Mouse (Mus musculus) forebrain, embryonic 15.5 days (tissue): ENCODE measurements around the gene Taf8. TPM values are rescaled to one million over a fixed set of nuclear protein-coding genes. Genes with fewer than 3 reads are reported as not detected.
A peak's percentile ranks its signal among the peaks of the same experiment; 100 is the strongest.
"Not testable (repeated sequence)": the region's sequence is repeated elsewhere in the genome, so short reads cannot be mapped to it uniquely, and the experiment has no call there.

ENCODE experiments used
- ATAC-seq: fragments of 200-750 bp; cut with Nextera tagmentation; replicated peaks from 2 replicates; pipeline ENCODE4 v1.8.0; 2017; ENCODE audit warnings: mild to moderate bottlenecking, moderate TSS enrichment, moderate library complexity
- H3K27ac ChIP-seq: fragments of 300-500 bp; sonication (generic); replicated peaks from 2 replicates; pipeline ENCODE4 v1.5.1; 2015; ENCODE audit warnings: mild to moderate bottlenecking, inconsistent platforms
- H3K27me3 ChIP-seq: fragments of 300-500 bp; sonication (generic); 2 replicates; pipeline ENCODE4 v1.6.1; 2015; ENCODE audit warnings: inconsistent platforms
- H3K36me3 ChIP-seq: fragments of 300-500 bp; sonication (generic); 2 replicates; pipeline ENCODE4 v1.6.1; 2015; ENCODE audit warnings: mild to moderate bottlenecking, inconsistent platforms
- H3K4me1 ChIP-seq: fragments of 300-500 bp; sonication (generic); 2 replicates; pipeline ENCODE4 v1.6.1; 2015; ENCODE audit warnings: inconsistent platforms
- H3K4me2 ChIP-seq: fragments of 300-500 bp; sonication (generic); replicated peaks from 2 replicates; pipeline ENCODE4 v1.6.1; 2015; ENCODE audit warnings: mild to moderate bottlenecking, inconsistent platforms
- H3K4me3 ChIP-seq: fragments of 300-500 bp; sonication (generic); 2 replicates; pipeline ENCODE4 v1.5.1; 2015; ENCODE audit warnings: mild to moderate bottlenecking, inconsistent platforms
- H3K9ac ChIP-seq: fragments of 300-500 bp; sonication (generic); replicated peaks from 2 replicates; pipeline ENCODE4 v1.6.1; 2015; ENCODE audit warnings: mild to moderate bottlenecking, inconsistent platforms
- H3K9me3 ChIP-seq: fragments of 300-500 bp; sonication (generic); 2 replicates; pipeline ENCODE4 v1.6.1; 2016; ENCODE audit warnings: inconsistent platforms
- WGBS: fragments of 180-500 bp; shearing (Covaris S2); methylation state at CpG from one replicate; pipeline ENCODE4 v1.1.7; 2015; ENCODE audit warnings: mixed read lengths; 5-methylcytosine and 5-hydroxymethylcytosine counted together
- polyA plus RNA-seq: library from polyadenylated mRNA; unstranded; fragments of >200 nt; fragmentation: Nextera tagmentation; extraction: Ambion mirVana; gene quantifications from 2 replicates; pipeline ENCODE4 v1.2.1, GENCODE M21; 2015

Taf8 gene
- polyA plus RNA-seq, 1 experiment from 2014 or later = 25.2 TPM

DNA sequence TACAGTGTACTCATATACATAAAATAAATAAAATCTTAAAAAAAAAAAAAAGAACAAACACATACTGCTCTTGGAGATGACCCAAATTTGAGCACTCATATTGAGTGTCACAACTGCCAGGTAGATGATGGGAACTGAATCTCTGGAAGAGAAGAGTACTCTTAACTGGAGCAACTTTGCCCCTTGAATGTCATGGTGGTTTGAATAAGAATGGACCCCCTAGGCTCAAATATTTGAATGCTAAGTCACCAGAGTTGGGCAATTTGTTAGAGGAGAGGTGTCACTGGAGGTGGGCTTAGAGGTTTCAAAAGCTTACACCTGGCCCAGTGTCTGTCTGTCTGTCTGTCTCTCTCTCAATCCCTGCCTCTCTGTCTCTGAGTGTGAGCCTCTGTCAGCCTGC, 1.6 kb upstream of the Taf8 start:
- H3K9me3 ChIP-seq = no peaks in the 10 kb centered on the region
- no peaks in the 10 kb centered on the region; the same call in 1 of the 2 replicates for H3K27me3 ChIP-seq
- H3K27ac ChIP-seq = no peak overlapping the region
- peaks cover 16% of the 10 kb centered on the region for H3K4me1 ChIP-seq
- H3K4me2 ChIP-seq = no peak overlapping the region
- no peak overlapping the region for H3K9ac ChIP-seq
- no peak for ATAC-seq
- peaks cover 8% of the 10 kb centered on the region for H3K36me3 ChIP-seq
- no peak overlapping the region for H3K4me3 ChIP-seq

DNA sequence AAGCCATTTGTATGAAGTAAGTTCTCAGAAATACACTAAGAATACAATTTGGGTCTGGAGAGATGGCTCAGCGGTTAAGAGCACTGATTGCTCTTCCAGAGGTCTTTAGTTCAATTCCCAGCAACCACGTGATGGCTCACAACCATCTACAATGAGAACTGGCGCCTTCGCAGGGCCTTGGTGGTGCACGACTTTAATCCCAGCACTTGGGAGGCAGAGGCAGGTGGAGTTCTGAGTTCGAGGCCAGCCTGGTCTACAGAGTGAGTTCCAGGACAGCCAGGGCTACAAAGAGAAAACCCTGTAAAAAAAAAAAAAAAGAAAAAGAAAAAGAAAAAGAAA, 584 bp upstream of the Taf8 start:
- not testable (repeated sequence) for ATAC-seq, H3K27ac ChIP-seq, H3K4me3 ChIP-seq, H3K4me2 ChIP-seq, H3K27me3 ChIP-seq, H3K9me3 ChIP-seq, H3K9ac ChIP-seq
- peaks cover 12% of the 10 kb centered on the region for H3K4me1 ChIP-seq
- peaks cover 14% of the 10 kb centered on the region for H3K36me3 ChIP-seq
- WGBS = 77% methylated on average over 6 of the region's 6 CpGs

DNA sequence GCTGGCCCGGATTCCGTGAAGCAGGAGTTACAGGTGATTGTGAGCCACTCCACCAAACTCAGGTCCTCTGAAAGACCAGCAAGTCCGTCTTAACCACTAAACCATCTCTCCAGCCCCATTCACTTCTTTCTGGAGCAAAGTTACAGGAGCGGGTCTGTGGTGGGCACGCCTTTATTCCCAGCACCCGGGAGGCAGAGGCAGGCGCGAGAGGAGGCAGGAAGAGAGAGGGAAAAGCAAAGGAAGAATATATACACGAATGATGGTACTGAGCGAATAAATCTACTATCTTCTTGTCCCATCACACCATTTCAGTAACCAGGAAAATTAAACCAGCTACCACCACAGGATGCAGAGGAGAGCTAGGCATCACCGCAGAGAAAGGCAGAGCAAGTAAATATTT, 561 bp downstream of the Taf8 start:
- WGBS = 7% methylated on average over 11 of the region's 11 CpGs
- peak; percentile 5; the same call in 1 of the 2 replicates for ATAC-seq
- Histone ChIP-seq H3K9me3 (no peaks in the 10 kb centered on the region), H3K36me3 (peaks cover 21% of the 10 kb centered on the region), H3K27me3 (no peaks in the 10 kb centered on the region; the same call in 1 of the 2 replicates), H3K27ac (no peak overlapping the region), H3K4me2 (peak overlapping the region; percentile 67), H3K4me3 (peak overlapping the region; percentile 66), H3K9ac (peak overlapping the region; percentile 39), H3K4me1 (peaks cover 12% of the 10 kb centered on the region)

DNA sequence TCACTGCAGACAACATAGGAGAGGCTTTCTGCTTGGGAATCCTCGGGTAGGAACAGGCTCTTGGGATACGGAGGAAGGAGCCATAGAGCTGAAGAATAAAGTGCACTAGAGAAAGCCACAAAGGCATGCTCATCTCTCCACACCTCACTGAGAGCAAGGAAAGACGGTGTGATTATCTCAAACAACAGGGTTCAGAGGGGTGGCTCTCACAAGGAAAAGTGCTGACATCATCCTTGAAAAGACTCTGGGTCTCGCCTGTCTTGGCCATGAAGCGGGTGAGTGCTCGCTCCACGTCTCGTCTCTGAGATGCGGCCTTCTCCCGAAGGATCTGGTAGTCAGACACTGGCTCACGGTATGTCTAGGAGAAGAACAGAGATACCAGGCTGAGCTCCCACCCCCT, 8.0 kb downstream of the Taf8 start:
- no peaks in the 10 kb centered on the region for H3K27me3 ChIP-seq
- no peak overlapping the region for H3K4me2 ChIP-seq
- H3K4me1 ChIP-seq = no peaks in the 10 kb centered on the region
- WGBS = 93% methylated on average over 11 of the region's 11 CpGs
- H3K4me3 ChIP-seq = no peak overlapping the region
- H3K36me3 ChIP-seq = peaks cover 75% of the 10 kb centered on the region
- no peak overlapping the region for H3K27ac ChIP-seq
- no peak for ATAC-seq
- H3K9ac ChIP-seq = no peak overlapping the region
- H3K9me3 ChIP-seq = no peaks in the 10 kb centered on the region

DNA sequence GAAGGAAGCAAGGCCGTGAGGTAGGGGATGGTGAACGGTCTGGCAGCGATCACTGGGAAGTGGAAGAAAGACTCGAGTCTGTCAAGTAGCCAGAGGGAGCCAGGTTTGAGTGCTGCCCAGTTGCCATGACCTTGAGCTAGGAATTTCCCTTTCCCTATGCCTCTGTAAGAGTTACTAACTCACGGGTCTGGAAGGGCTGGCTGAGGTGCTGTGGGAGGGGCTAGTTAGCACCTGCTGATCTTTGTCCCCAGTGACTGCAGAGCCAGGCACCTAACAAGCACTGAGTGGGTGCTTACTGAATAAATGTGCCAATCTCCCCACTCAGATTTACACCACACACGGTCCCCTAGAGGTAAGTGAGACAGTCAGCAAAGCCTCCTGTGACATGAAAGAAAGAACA, 8.4 kb downstream of the Taf8 start:
- H3K4me1 ChIP-seq = no peaks in the 10 kb centered on the region
- H3K27ac ChIP-seq = no peak overlapping the region
- H3K4me2 ChIP-seq = no peak overlapping the region
- no peak overlapping the region for H3K4me3 ChIP-seq
- H3K9ac ChIP-seq = no peak overlapping the region
- no peaks in the 10 kb centered on the region for H3K9me3 ChIP-seq
- WGBS = 88% methylated on average over 6 of the region's 6 CpGs
- H3K36me3 ChIP-seq = peaks cover 74% of the 10 kb centered on the region
- ATAC-seq = no peak
- no peaks in the 10 kb centered on the region for H3K27me3 ChIP-seq

DNA sequence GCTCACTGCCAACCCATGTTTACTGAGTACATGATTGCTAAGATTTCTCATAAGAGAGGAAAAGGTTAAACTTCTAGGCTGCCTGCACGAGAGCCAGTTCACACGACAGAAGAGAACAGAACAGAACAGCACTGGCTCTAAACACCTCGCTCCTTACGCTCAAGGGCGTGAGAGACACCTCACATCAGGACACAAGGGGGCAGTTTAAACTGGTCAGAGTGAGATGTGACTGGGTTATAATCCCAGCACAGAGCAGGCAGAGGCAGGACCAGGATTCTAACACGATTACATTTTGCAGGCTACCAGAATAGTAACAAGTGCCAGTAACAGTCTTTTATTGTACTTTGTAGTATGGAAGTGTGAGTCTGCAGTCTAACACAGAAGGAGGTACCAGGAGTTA, 9.4 kb downstream of the Taf8 start:
- 84% methylated on average over 6 of the region's 6 CpGs for WGBS
- H3K27me3 ChIP-seq = no peaks in the 10 kb centered on the region
- H3K9me3 ChIP-seq = no peaks in the 10 kb centered on the region
- no peak for ATAC-seq
- no peak overlapping the region for H3K4me2 ChIP-seq
- H3K27ac ChIP-seq = no peak overlapping the region
- H3K9ac ChIP-seq = no peak overlapping the region
- no peaks in the 10 kb centered on the region for H3K4me1 ChIP-seq
- no peak overlapping the region for H3K4me3 ChIP-seq
- peaks cover 72% of the 10 kb centered on the region for H3K36me3 ChIP-seq

DNA sequence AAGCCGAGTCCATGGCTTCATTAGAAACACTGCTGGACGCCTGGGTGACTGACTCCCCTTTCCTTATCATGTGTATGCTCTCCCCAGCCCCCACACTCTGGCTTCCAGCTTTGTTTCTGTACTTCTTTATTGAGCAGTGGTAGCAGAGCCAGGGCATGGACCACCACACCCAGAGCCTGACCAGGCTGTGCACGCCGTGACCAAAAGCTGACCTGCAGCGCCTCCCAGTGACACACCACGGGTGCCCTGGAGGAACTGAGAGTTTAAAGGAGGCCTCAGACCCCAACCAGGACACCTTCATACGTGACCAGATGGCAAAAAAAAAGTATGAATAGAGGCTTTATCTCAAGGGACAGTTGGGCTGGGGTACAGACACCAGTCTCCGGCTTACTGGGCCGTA, 11.3 kb downstream of the Taf8 start:
- H3K4me2 ChIP-seq = no peak overlapping the region
- no peaks in the 10 kb centered on the region for H3K4me1 ChIP-seq
- H3K27me3 ChIP-seq = no peaks in the 10 kb centered on the region
- H3K36me3 ChIP-seq = peaks cover 60% of the 10 kb centered on the region
- ATAC-seq = no peak
- H3K27ac ChIP-seq = no peak overlapping the region
- 87% methylated on average over 9 of the region's 9 CpGs for WGBS
- H3K4me3 ChIP-seq = no peak overlapping the region
- no peaks in the 10 kb centered on the region for H3K9me3 ChIP-seq
- H3K9ac ChIP-seq = no peak overlapping the region

DNA sequence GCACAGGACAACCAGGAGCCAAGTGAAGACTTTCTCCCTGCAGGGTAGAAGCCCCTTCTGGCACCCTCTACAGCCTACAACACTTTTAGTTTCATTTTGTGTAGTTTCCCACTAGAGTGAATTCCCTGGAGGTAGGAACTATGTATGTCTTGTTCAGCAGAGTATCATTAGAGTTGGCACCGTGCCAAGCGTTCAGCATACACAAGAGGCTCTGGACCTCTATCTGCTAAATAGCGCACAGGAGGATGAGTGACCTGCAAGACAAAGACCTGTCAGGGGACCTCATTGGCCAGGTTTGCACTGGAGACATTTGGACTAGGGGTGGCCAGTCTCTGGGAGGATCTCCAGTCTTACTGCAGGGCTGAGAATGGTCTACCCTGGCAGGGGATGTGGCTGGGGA, 16.3 kb downstream of the Taf8 start:
- Histone ChIP-seq H3K27me3 (no peaks in the 10 kb centered on the region), H3K4me3 (no peak overlapping the region), H3K9me3 (no peaks in the 10 kb centered on the region), H3K27ac (no peak overlapping the region), H3K36me3 (peaks cover 21% of the 10 kb centered on the region; the same call in 1 of the 2 replicates), H3K4me1 (no peaks in the 10 kb centered on the region), H3K4me2 (no peak overlapping the region), H3K9ac (no peak overlapping the region)
- no peak for ATAC-seq
- WGBS = 69% methylated on average over 3 of the region's 3 CpGs

DNA sequence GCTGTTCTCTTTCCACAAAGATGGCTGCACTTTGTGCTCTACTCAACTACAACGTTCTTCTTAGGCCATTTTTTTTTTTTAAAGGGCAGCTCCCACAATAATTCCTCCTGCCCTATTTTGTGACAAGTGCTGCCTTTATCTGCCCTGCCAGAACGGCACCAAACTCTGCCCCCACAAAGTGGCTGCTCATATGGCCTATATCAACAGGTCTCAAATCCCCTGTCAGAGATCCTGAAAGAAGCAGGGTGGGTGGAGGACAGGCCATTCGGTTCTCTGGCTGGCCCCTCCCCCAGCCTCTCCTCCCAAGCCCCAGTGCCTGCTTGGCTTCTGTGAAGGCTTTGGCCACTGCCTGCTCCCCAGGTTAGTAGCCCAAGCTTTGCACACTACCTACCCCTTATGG, 17.1 kb downstream of the Taf8 start:
- no peak overlapping the region for H3K27ac ChIP-seq
- no peaks in the 10 kb centered on the region for H3K9me3 ChIP-seq
- no peak overlapping the region for H3K4me3 ChIP-seq
- H3K4me2 ChIP-seq = no peak overlapping the region
- no peaks in the 10 kb centered on the region for H3K27me3 ChIP-seq
- H3K9ac ChIP-seq = no peak overlapping the region
- WGBS = 4% methylated on average over 3 of the region's 3 CpGs
- ATAC-seq = no peak
- peaks cover 15% of the 10 kb centered on the region; the same call in 1 of the 2 replicates for H3K36me3 ChIP-seq
- H3K4me1 ChIP-seq = no peaks in the 10 kb centered on the region

DNA sequence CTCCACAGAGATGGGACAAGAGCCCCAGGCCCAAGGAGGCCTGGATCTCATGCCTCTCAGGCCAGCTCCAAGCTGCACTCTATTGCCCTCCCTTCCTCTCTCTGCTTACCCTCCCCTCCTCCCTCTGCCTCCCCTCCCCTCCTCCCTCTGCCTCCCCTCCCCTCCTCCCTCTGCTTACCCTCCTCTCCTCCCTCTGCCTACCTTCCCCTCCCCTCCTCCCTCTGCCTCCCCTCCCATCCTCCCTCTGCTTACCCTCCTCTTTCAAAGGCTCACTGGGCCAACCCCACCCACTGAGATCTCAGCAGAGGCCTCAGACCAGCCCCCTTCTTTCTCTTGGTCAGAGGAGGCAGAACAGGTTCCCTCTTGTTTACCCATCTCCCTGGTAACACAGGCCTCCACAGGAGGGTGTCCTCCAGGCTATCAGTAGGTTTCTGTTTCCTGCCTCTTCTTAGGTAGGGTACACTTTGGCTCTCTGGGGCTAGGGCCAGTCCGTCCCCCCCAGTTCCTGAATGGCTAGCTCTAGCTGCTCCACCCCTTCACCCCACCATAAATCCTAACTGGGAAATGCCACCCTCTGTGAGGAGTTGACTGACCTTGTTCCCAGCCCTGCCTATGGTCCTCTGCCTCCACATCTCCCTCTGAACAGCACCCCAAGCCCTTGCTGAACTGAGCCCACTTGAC, 17.7 kb downstream of the Taf8 start:
- Histone ChIP-seq H3K9me3 (no peaks in the 10 kb centered on the region), H3K36me3 (peaks cover 10% of the 10 kb centered on the region; the same call in 1 of the 2 replicates), H3K27ac (no peak overlapping the region), H3K4me3 (no peak overlapping the region), H3K9ac (no peak overlapping the region), H3K27me3 (no peaks in the 10 kb centered on the region), H3K4me1 (no peaks in the 10 kb centered on the region), H3K4me2 (no peak overlapping the region)
- ATAC-seq = 0 out of 2 replicates have a peak, but pooled peaks have one; percentile 29
- WGBS = 11% methylated on average over 1 of the region's 1 CpGs

DNA sequence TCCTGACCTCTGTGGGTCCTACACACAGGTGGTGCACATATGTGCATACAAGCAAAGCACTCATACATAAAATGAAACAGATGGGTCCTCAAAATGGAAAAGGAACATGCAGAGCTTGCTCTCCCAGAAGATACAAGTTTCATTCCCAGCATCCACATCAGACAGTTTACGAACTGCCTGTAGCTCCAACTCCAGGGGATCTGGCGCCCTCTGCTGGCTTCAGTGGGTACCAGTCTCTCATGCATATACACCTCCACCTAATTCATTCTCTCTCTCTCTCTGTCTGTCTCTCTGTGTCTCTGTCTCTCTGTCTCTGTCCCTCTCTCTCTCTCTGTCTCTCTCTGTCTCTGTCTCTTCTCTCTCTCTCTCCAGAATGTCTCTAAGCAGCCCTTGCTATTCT, 19.7 kb downstream of the Taf8 start:
- no peaks in the 10 kb centered on the region for H3K4me1 ChIP-seq
- H3K27me3 ChIP-seq = no peaks in the 10 kb centered on the region
- H3K4me2 ChIP-seq = no peak overlapping the region
- H3K36me3 ChIP-seq = no peaks in the 10 kb centered on the region
- no peak for ATAC-seq
- no peak overlapping the region for H3K27ac ChIP-seq
- H3K9me3 ChIP-seq = no peaks in the 10 kb centered on the region
- 35% methylated on average over 2 of the region's 2 CpGs for WGBS
- H3K9ac ChIP-seq = no peak overlapping the region
- no peak overlapping the region for H3K4me3 ChIP-seq

DNA sequence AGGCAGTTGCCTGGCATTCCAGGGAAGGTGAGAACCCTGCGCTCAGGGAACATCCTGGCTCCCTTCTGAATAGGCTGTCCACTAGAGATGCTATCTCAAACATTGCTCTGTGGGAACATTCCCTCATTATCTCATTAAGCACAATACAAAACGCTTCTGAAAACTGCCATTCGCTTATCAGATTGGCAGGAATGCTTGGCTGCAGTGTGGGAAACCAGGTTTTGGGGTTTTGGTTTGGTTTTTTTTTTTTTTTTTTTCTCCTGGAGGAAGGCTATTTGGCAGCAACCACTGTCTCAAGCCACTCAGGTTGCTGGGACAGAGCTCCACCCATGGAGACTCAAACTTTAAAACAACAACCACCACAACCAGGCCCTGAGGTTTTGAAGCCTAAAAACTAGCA, 22.2 kb downstream of the Taf8 start:
- Histone ChIP-seq H3K27ac (no peak overlapping the region), H3K9ac (no peak overlapping the region), H3K27me3 (no peaks in the 10 kb centered on the region), H3K4me1 (no peaks in the 10 kb centered on the region), H3K9me3 (no peaks in the 10 kb centered on the region), H3K36me3 (no peaks in the 10 kb centered on the region), H3K4me3 (no peak overlapping the region), H3K4me2 (no peak overlapping the region)
- WGBS = 69% methylated on average over 3 of the region's 3 CpGs
- no peak for ATAC-seq

DNA sequence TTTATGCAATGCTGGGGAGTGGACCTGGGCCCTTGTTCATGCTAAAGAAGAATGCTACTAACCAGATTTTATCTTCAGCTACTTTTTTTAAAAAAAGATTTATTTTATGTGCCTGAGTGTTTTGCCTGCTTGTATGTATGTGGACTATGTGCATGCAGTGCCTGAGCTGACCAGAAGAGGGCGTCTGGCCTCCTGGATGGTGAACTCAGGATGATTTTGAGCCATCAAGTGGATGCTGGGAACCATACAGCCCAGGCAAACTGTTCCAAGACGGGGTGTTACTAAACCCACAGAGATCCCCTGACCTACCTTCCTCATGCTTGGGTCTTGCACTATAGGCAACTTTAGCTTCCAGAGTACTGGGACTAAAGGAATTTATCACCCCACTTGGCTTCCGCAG, 26.4 kb downstream of the Taf8 start:
- no peak overlapping the region for H3K4me3 ChIP-seq
- ATAC-seq = no peak
- H3K9ac ChIP-seq = no peak overlapping the region
- H3K4me2 ChIP-seq = no peak overlapping the region
- H3K9me3 ChIP-seq = no peaks in the 10 kb centered on the region
- H3K4me1 ChIP-seq = no peaks in the 10 kb centered on the region
- H3K27me3 ChIP-seq = no peaks in the 10 kb centered on the region
- H3K36me3 ChIP-seq = no peaks in the 10 kb centered on the region
- 62% methylated on average over 3 of the region's 3 CpGs for WGBS
- H3K27ac ChIP-seq = no peak overlapping the region
